Mouse (Mus musculus) lung, adult 18-20 months (tissue): ENCODE measurements around the gene Tapbp.
A peak's percentile ranks its signal among the peaks of the same experiment; 100 is the strongest.
"Not testable (repeated sequence)": the region's sequence is repeated elsewhere in the genome, so short reads cannot be mapped to it uniquely, and the experiment has no call there.

Source experiments
- DNase-seq, 2 experiments: peaks; one replicate each; pipeline ENCODE4 v3.0.0; 2022; ENCODE audit warnings: mixed read lengths in 2 of 2

Tapbp gene

DNA sequence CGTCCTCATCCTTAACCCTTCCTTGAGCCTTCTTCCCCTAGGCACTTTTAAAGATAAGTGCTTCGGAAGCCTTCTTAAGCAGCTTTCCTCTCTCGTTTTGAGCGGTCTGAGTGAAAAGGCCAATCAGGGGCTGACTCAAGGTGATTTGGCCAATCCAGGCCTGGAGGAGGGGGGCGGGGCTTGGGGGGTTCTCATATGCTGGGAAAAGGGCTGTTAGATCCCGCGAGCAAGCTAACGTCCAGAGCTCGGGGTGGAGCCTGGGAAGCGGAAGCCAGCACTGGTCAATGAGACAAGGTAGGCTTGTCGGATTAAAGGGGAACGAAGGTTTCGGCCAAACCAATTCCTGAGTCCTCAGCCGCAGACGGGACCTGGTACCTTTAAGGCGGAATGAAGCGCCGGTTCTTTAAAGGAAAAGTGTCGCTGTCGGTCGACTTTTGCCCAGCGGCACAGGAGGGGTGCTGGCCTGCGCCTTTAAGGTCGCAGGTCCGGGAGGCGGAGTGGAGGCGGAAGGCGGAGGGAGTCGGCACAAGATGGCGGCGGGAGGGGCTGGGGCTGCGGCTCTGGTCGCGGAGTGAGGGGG, at the start of gene Tapbp, which contains the start of gene Zbtb22:
Gene Tapbp (plus strand): TSS at position 229 of the 580 bp plus-strand sequence.
Gene Zbtb22 (plus strand): TSS at position 234 of the 580 bp plus-strand sequence.
- DNase-seq, result peak; percentile 98 to 99

DNA sequence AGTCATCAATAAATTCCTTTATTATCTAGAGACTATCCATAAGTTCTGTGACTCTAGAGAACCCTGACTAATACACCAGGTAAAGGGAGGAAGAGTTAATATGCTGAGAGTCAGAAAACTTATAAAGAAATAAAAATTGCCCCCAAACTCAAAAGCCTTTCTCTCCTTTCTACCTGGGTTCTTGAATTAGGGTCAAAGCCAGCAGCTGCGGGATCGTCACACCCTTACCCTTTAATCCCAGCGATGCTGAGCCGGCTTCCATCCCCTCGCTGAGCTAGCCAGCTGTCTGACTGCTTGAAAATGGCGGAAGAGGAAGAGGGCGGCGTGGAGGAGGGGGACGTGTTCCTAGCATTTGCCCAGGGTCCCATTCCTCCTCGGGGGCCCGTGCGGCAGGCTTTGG, 42.2 kb upstream of the Tapbp start, which contains the start of gene Gm7029:
Gene Gm7029 (plus strand): TSS at position 301 of the 400 bp plus-strand sequence.
- DNase-seq, result not testable (repeated sequence)

- DNase-seq, result peak in 1 of 2 experiments; percentile 10
Measured at GRCm38 (mm10) chr17:33874411-33874810, 41.3 kb upstream of the Tapbp start.

- DNase-seq, result not testable (repeated sequence)
Measured at GRCm38 (mm10) chr17:33875797-33876196, 39.9 kb upstream of the Tapbp start.

GRCm38 (mm10) chr17:33884320-33884719, 31.4 kb upstream of the Tapbp start:
- DNase-seq, result not testable (repeated sequence)

GRCm38 (mm10) chr17:33887802-33888201, 27.9 kb upstream of the Tapbp start:
- DNase-seq, result not testable (repeated sequence)

DNA sequence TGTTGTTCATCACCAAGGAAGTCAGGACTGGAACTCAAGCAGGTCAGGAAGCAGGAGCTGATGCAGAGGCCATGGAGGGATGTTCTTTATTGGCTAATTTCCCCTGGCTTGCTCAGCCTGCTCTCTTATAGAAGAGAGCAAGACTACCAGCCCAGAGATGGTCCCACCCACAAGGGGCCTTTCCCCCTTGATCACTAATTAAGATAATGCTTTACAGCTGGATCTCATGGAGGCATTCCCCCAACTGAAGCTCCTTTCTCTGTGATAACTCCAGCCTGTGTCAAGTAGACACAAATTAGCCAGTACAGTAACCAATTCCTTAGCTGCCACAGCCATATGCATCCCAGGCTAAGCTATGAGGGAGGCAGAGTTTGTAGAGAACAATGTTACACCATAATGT, 27.5 kb upstream of the Tapbp start:
- not testable (repeated sequence) for DNase-seq

DNA sequence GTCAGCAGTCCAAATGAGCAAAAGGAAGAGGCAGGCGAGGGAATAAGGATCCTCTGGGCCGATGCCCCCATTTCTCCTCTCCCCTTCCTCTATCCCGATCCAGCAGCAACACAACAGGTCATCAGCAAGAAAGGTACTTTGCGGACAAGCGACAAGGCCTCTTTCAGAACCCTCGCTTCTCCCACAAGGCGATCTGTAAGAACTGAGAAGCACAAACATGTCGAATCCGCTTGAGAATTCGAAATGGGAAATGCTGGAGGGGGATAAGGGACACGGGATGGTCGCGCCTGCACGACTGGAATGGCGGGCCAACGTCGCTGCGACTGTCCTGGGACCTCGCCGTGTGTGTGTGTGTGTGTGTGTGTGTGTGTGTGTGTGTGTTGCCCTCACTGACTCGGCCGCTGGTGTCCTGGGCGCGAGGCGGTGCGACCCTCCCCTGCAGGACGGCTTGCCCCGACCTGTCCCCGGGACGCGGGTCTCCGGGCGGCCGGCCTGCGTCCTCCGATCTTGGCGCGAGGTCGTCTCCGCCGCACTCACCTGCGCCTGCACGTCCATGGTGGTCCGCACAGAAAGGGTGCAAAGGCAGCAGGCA, 25.7 kb upstream of the Tapbp start:
- DNase-seq, result not testable (repeated sequence)

GRCm38 (mm10) chr17:33890533-33891059, 25.1 kb upstream of the Tapbp start, which contains the start of gene Kifc1:
Kifc1 (minus strand) TSS chr17:33890661.
- DNase-seq, result peak; percentile 100

DNA sequence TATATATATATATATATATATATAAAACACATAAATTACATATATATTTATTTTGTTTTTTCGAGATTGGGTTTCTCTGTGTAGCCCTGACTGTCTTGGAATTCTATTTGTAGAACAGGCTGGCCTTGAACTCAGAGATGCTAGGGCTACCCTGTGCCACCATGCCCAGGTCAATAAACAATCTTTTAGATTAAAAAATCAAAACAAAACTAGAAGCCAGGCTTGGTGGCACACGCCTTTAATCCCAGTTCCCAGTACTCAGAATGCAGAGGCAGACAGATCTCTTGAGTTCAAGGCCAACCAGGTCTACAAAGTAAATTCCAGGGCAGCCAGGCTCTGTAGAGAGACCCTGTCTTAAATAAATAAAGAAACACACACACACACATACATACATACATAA, 24.3 kb upstream of the Tapbp start:
- DNase-seq, result no peak

- DNase-seq, result not testable (repeated sequence)
Measured at GRCm38 (mm10) chr17:33891892-33892291, 23.8 kb upstream of the Tapbp start.

GRCm38 (mm10) chr17:33892429-33892828, 23.3 kb upstream of the Tapbp start:
- DNase-seq, result no peak

- not testable (repeated sequence) for DNase-seq
Measured at GRCm38 (mm10) chr17:33893011-33893410, 22.7 kb upstream of the Tapbp start.

DNA sequence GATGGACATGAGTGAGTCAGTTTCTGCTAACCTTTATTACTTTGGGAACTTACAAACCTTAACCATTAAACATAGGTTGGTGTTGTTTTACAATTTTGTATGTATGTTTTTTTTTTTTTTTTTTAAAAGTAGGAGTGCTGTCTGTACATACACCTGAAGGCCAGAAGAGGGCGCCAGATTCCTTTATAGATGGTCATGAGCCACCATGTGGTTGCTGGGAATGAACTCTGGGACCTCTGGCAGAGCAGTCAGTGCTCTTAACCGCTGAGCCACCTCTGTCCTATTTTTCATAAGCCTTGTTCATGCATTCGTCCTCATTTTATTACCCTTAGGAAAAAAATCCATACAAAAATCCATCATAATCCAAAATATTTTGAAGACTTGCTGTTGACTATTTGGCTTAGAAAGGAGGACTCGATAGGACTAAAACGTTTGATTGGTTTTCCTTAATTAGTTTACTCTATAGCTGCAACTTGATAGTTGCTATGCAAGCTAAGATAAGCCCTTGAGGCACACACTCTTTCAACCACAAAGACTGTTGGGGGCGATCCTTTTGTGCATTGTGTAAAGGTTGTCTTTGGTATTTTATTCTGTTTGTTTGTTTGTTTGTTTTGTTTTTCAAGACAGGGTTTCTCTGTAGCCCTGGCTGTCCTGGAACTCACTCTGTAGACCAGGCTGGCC, 18.4 kb upstream of the Tapbp start:
- DNase-seq, result peak in 1 of 2 experiments; percentile 51

DNA sequence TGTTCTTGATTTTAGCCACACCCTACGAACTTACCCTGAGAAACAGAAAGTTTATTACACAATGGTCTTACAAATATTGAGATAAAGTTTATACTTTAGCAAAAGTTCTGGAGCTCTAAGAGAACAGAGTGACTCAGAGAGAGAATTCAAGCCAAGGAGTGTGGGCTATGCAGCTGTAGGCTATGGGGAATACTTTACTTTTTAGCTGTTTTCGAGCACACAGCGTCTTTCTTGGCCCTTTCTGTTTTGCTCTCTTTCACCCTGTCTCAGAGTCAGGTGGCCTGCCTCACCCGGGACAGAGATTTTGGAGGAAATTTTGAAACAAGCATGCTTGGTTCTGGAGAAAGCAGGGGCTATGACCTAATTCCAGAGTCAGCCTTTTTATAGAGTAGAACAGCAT, 17.5 kb upstream of the Tapbp start:
- not testable (repeated sequence) for DNase-seq

- no peak for DNase-seq
Measured at GRCm38 (mm10) chr17:33899642-33900041, 16.1 kb upstream of the Tapbp start.

DNA sequence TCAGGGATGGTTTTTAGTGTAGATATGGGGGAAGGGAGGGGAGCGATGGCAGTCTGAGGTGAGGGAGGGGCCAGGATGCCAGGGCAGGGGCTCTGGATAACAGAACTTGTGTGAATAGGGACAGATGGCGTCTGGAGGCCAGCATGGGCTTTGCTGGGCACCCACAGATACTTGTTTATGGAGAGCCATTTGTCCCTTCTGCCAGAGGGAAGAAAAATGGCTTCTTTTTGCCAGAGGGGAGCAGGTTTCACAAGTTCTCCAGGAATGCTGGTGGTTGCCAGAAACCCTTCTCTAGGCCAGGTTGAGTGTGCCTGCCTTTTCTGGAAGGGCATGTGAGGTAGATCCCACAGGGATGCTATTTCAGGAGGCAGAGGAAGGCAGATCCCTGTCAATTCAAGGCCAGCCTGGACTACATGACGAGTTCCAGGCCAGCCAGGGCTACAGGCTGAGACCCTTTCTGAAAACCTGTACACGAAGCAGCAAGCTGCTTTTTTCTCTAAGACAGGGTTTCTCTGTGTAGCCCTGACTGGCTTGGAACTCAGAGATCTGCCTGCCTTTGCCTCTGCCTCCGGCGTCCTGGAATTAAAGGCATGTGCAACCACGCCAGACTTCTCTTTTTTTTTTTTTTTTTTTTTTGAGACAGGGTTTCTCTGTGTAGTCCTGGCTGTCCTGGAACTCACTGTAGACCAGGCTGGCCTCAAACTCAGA, 15.3 kb upstream of the Tapbp start:
- peak in 1 of 2 experiments; percentile 44 for DNase-seq

DNA sequence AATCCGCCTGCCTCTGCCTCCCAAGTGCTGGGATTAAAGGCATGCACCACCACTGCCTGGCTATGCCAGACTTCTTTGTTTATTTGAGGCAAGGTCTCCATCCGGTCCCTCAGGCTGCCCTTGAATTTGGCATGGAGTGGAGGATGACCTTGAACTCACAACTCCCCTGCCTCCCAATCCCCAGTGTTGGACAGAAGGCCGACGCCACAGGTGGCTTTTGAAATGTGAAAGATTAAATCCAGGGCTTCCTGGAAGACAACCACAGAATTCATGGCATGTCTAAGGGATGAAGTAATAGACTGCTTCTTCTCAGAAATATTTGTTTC, 14.7 kb upstream of the Tapbp start:
- no peak for DNase-seq

GRCm38 (mm10) chr17:33901653-33902052, 14.0 kb upstream of the Tapbp start:
- DNase-seq, result no peak

DNA sequence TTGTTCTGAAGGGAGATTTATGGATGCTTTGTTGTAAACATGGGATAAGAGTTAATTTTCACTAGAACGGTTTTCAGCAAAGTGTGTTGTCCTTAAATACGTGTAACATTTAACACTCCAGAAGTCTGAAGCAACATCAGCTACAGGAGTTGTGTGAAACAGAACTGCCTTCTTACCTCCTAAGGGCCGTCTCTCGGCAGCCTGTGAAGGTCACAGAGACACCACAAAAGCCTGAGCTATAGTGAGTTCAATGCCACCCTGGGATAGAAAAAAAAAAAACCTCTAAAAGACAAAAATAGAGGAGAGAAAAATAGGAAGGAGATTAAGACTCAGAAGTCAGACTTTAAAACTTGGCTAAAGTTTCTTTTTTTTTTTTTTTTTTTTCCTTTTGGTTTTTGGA, 13.6 kb upstream of the Tapbp start:
- no peak for DNase-seq

DNA sequence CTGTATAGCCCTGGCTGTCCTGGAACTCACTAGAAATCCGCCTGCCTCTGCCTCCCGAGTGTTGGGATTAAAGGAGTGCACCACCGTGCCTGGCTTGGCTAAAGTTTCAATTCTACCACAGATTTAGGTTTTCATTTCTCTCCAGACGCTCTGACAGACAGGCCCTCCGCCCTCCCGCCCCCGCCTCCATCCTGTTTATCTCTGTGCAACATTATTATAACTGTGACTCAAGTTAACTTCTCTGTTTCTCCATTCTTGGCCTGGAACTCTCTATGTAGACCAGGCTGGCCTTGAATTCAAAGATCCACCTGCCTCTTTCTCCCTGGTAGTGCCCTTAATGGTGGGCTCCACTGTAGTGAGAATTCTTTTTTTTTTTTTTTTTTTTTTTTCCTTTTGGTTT, 13.2 kb upstream of the Tapbp start:
- no peak for DNase-seq

GRCm38 (mm10) chr17:33903911-33904651, 11.6 kb upstream of the Tapbp start:
- not testable (repeated sequence) for DNase-seq
